21 mouse cellular contexts compared by ENCODE assay signal in genomic region chr15:74161720-74162436, GRCm38 (mm10).
DNase-seq lines count a peak whose midpoint lies in the region; ATAC-seq lines count a peak whose summit lies in the region.
"Had no signal": no experiment of that assay in that cellular context is flagged by ENCODE, and none has a peak within 500 bp of the region (broad histone marks: within the 10 kb centered on the region; RNA-seq: fewer than 3 reads in every experiment).

No protein-coding gene starts in this region.

- no peak for ATAC-seq in hindbrain, embryonic 16.5 days
- peak; percentile 73 for ATAC-seq in forebrain, embryonic 16.5 days
- peak; percentile 43; the same call in 1 of the 2 replicates for ATAC-seq in midbrain, embryonic 11.5 days (ENCODE audit: low FRiP score)
- ATAC-seq in neural tube, embryonic 14.5 days (ENCODE audit: low read depth), result no peak
- ATAC-seq in megakaryocyte, adult 5-6 weeks (ENCODE audit: poor library complexity, severe bottlenecking), result no peak

- no peak overlapping the region for H3K4me3 ChIP-seq in hindbrain, embryonic 10.5 days
- H3K4me3 ChIP-seq in hindbrain, embryonic 16.5 days (ENCODE audit: low read length), result no peak overlapping the region
- H3K4me3 ChIP-seq in forebrain, embryonic 16.5 days (replicated peaks; ENCODE audit: low read length), result no peak overlapping the region
- no peak overlapping the region for H3K4me3 ChIP-seq in midbrain, embryonic 11.5 days (ENCODE audit: low read depth, low read length)
- H3K4me3 ChIP-seq in neural tube, embryonic 14.5 days (ENCODE audit: low read depth, low read length), result no peak overlapping the region
- H3K4me3 ChIP-seq: embryonic facial prominence, embryonic 10.5 days; erythroblast, embryonic 14.5 days; heart, embryonic 15.5 days; lung, embryonic 15.5 days; megakaryocyte, embryonic 14.5 days had no signal

- H3K4me2 ChIP-seq in hindbrain, embryonic 16.5 days (ENCODE audit: low read length), result no peak overlapping the region
- H3K4me2 ChIP-seq in forebrain, embryonic 16.5 days (ENCODE audit: low read length), result 0 out of 2 replicates have a peak overlapping the region, but pooled peaks have one; percentile 2
- H3K4me2 ChIP-seq in midbrain, embryonic 11.5 days, result no peak overlapping the region
- no peak overlapping the region for H3K4me2 ChIP-seq in neural tube, embryonic 14.5 days (ENCODE audit: low read depth, low read length)
- H3K4me2 ChIP-seq: heart, embryonic 15.5 days; liver, embryonic 11.5 days; lung, embryonic 15.5 days had no signal

- 62% methylated on average over 25 of the region's 25 CpGs for WGBS in hindbrain, embryonic 10.5 days
- WGBS in hindbrain, embryonic 16.5 days, result 31% methylated on average over 25 of the region's 25 CpGs
- WGBS in forebrain, embryonic 16.5 days, result 11% methylated on average over 25 of the region's 25 CpGs
- WGBS in midbrain, embryonic 11.5 days, result 65% methylated on average over 25 of the region's 25 CpGs
- whole genome bisulfite sequencing in neural tube, embryonic 14.5 days, result 21% methylated on average over 25 of the region's 25 CpGs

- peaks cover 63% of the 10 kb centered on the region for H3K4me1 ChIP-seq in hindbrain, embryonic 10.5 days (replicated peaks)
- H3K4me1 ChIP-seq in hindbrain, embryonic 16.5 days (ENCODE audit: control insufficient read depth, insufficient read depth, low read depth, low read length), result peaks cover 16% of the 10 kb centered on the region
- peaks cover 35% of the 10 kb centered on the region for H3K4me1 ChIP-seq in forebrain, embryonic 16.5 days (replicated peaks; ENCODE audit: control insufficient read depth, insufficient read depth, low read length)
- H3K4me1 ChIP-seq in midbrain, embryonic 11.5 days (ENCODE audit: control insufficient read depth, insufficient read depth, low read length), result peaks cover 20% of the 10 kb centered on the region
- peaks cover 23% of the 10 kb centered on the region for H3K4me1 ChIP-seq in neural tube, embryonic 14.5 days (ENCODE audit: control insufficient read depth, insufficient read depth, low read length)
- H3K4me1 ChIP-seq: heart, embryonic 15.5 days; lung, embryonic 15.5 days; megakaryocyte, embryonic 14.5 days had no signal

- intact Hi-C loops in gastrocnemius, postnatal 14 days (cut with DNase I; ENCODE audit: low total_unique reads), result no loop called here

- H3K9me3 ChIP-seq in hindbrain, embryonic 10.5 days, result no peaks in the 10 kb centered on the region
- H3K9me3 ChIP-seq in hindbrain, embryonic 16.5 days (ENCODE audit: control insufficient read depth, low read length), result no peaks in the 10 kb centered on the region
- H3K9me3 ChIP-seq in forebrain, embryonic 16.5 days (ENCODE audit: control insufficient read depth, low read length), result no peaks in the 10 kb centered on the region
- H3K9me3 ChIP-seq in midbrain, embryonic 11.5 days (ENCODE audit: control insufficient read depth, low read length), result no peaks in the 10 kb centered on the region
- no peaks in the 10 kb centered on the region for H3K9me3 ChIP-seq in neural tube, embryonic 14.5 days (ENCODE audit: control insufficient read depth, low read length)
- H3K9me3 ChIP-seq: embryonic facial prominence, embryonic 10.5 days; heart, embryonic 15.5 days; lung, embryonic 15.5 days; megakaryocyte, embryonic 14.5 days had no signal

- no peak for DNase-seq in hindbrain, embryonic 10.5 days (ENCODE audit: low spot score)
- DNase-seq in midbrain, embryonic 11.5 days (ENCODE audit: low spot score, missing footprints), result peak; percentile 88
- DNase-seq in gastrocnemius, postnatal 14 days, result no peak
- no peak for DNase-seq in cerebellum, postnatal 10 days
- DNase-seq: adrenal gland, postnatal 36 days; cerebellum, postnatal 25 days; heart, adult 18-20 months; right cerebral cortex, adult 18-20 months; thymus, postnatal 14 days had no signal

- peak overlapping the region; percentile 64 for H3K27ac ChIP-seq in hindbrain, embryonic 10.5 days
- no peak overlapping the region for H3K27ac ChIP-seq in hindbrain, embryonic 16.5 days (ENCODE audit: low read depth, low read length)
- peak overlapping the region; percentile 75 for H3K27ac ChIP-seq in forebrain, embryonic 16.5 days (ENCODE audit: low read length)
- H3K27ac ChIP-seq in midbrain, embryonic 11.5 days (ENCODE audit: low read depth, low read length), result peak overlapping the region; percentile 44
- peak overlapping the region; percentile 55; the same call in 1 of the 2 replicates for H3K27ac ChIP-seq in neural tube, embryonic 14.5 days (ENCODE audit: low read depth, low read length)
- H3K27ac ChIP-seq: embryonic facial prominence, embryonic 10.5 days; heart, embryonic 15.5 days; kidney, postnatal 0 days; lung, embryonic 15.5 days; stomach, postnatal 0 days had no signal

- H3K36me3 ChIP-seq in hindbrain, embryonic 10.5 days, result no peaks in the 10 kb centered on the region
- no peaks in the 10 kb centered on the region for H3K36me3 ChIP-seq in hindbrain, embryonic 16.5 days (ENCODE audit: control insufficient read depth, insufficient read depth, low read length)
- no peaks in the 10 kb centered on the region for H3K36me3 ChIP-seq in forebrain, embryonic 16.5 days (ENCODE audit: control insufficient read depth, insufficient read depth)
- H3K36me3 ChIP-seq in midbrain, embryonic 11.5 days (ENCODE audit: control insufficient read depth, insufficient read depth, low read length), result no peaks in the 10 kb centered on the region
- H3K36me3 ChIP-seq in neural tube, embryonic 14.5 days (ENCODE audit: control insufficient read depth, insufficient read depth, low read length), result no peaks in the 10 kb centered on the region
- H3K36me3 ChIP-seq: embryonic facial prominence, embryonic 10.5 days; heart, embryonic 15.5 days; lung, embryonic 15.5 days had no signal

- no peak overlapping the region for H3K9ac ChIP-seq in hindbrain, embryonic 16.5 days (ENCODE audit: low read depth, low read length)
- peak overlapping the region; percentile 31; the same call in 1 of the 2 replicates for H3K9ac ChIP-seq in forebrain, embryonic 16.5 days (replicated peaks; ENCODE audit: low read depth, low read length)
- peak overlapping the region; percentile 36 for H3K9ac ChIP-seq in midbrain, embryonic 11.5 days (ENCODE audit: low read length)
- H3K9ac ChIP-seq in neural tube, embryonic 14.5 days (replicated peaks; ENCODE audit: low read depth, low read length), result no peak overlapping the region
- H3K9ac ChIP-seq: heart, embryonic 15.5 days; lung, embryonic 15.5 days had no signal

- H3K27me3 ChIP-seq in hindbrain, embryonic 10.5 days (ENCODE audit: insufficient read depth, poor library complexity, severe bottlenecking), result peaks cover 21% of the 10 kb centered on the region
- no peaks in the 10 kb centered on the region for H3K27me3 ChIP-seq in hindbrain, embryonic 16.5 days (replicated peaks; ENCODE audit: control insufficient read depth, insufficient read depth, low read length)
- no peaks in the 10 kb centered on the region for H3K27me3 ChIP-seq in forebrain, embryonic 16.5 days (replicated peaks; ENCODE audit: control insufficient read depth, insufficient read depth, low read length)
- no peaks in the 10 kb centered on the region for H3K27me3 ChIP-seq in midbrain, embryonic 11.5 days (ENCODE audit: control insufficient read depth, insufficient read depth, low read length)
- no peaks in the 10 kb centered on the region for H3K27me3 ChIP-seq in neural tube, embryonic 14.5 days (ENCODE audit: control insufficient read depth, insufficient read depth, low read length)
- H3K27me3 ChIP-seq: lung, embryonic 15.5 days had no signal

Comparison
In these comparisons a context has a peak if more than half of its experiments do, and no peak if none do; other contexts are left out.
1. ATAC-seq: peak in forebrain, embryonic 16.5 days (single experiment) and midbrain, embryonic 11.5 days (single experiment); none in hindbrain, embryonic 16.5 days (single experiment), neural tube, embryonic 14.5 days (single experiment) and megakaryocyte, adult 5-6 weeks (single experiment).
2. H3K9ac ChIP-seq: peak in forebrain, embryonic 16.5 days (single experiment) and midbrain, embryonic 11.5 days (single experiment); none in hindbrain, embryonic 16.5 days (single experiment) and neural tube, embryonic 14.5 days (single experiment).